Mouse (Mus musculus) lung, postnatal 0 days (tissue): ENCODE data around the gene Snw1.

ENCODE experiments used
- CTCF ChIP-seq: IDR thresholded peaks from 2 replicates; pipeline ENCODE4 v1.5.1; 2016; ENCODE audit warnings: antibody characterized with exemption, mild to moderate bottlenecking
- EP300 ChIP-seq: IDR thresholded peaks from 2 replicates; pipeline ENCODE4 v1.6.1; 2016; ENCODE audit warnings: antibody characterized with exemption, mild to moderate bottlenecking, control low read depth

DNA sequence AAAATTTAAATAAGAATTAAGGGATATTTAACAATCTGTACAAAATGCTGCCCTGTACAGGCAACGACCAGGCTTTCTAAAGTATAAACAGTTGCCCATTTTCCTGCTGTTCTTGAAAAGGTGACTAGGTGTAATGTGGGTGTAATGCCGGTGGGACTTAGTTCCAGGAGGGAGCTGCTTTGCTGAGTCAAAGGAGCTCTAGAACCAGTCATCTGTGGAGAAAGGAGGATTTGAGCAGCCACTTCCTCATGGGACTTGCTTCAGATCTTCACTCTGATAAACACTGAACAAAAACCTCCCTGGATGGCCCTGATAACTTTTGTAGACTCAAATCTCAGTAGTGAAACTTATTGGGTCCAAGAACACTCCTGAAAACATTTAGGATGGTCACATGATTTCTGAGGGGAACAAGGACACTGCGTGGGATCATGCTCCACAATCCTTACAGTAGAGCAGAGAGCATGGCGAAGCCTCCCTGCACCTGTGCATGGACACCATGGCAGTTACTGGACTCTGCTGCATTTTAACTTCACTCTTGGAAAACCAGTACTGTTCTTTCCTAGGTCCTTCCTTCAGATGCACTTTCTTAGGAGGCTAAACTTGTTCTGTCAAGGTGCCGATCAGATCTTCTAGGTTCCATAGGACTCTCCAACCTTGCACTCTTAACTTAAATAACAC is 45.6 kb downstream of the Snw1 start:
- TF ChIP-seq EP300 (no peak), CTCF (no peak)
